Mouse (Mus musculus) forebrain, embryonic 16.5 days (tissue): ENCODE results near the gene Glrp1. TPM values are rescaled to one million over a fixed set of nuclear protein-coding genes. Genes with fewer than 3 reads are reported as not detected.

ENCODE experiments used
- ATAC-seq: fragments of 200-750 bp; cut with Nextera tagmentation; 2 replicates; pipeline ENCODE4 v1.8.0; 2017; ENCODE audit warnings: mild to moderate bottlenecking, moderate library complexity
- H3K27ac ChIP-seq: fragments of 300-500 bp; sonication (generic); 2 replicates; pipeline ENCODE4 v1.5.1; 2014; ENCODE audit warnings: low read length, control low read depth
- H3K27me3 ChIP-seq: fragments of 300-500 bp; sonication (generic); replicated peaks from 2 replicates; pipeline ENCODE4 v1.6.1; 2014; ENCODE audit warnings: low read length; ENCODE audit not compliant: control insufficient read depth, insufficient read depth
- H3K36me3 ChIP-seq: fragments of 300-500 bp; sonication (generic); 2 replicates; pipeline ENCODE4 v1.6.1; 2014; ENCODE audit not compliant: control insufficient read depth, insufficient read depth
- H3K4me1 ChIP-seq: fragments of 300-500 bp; sonication (generic); replicated peaks from 2 replicates; pipeline ENCODE4 v1.6.1; 2014; ENCODE audit warnings: low read length; ENCODE audit not compliant: control insufficient read depth, insufficient read depth
- H3K4me2 ChIP-seq: fragments of 300-500 bp; sonication (generic); 2 replicates; pipeline ENCODE4 v1.6.1; 2014; ENCODE audit warnings: mild to moderate bottlenecking, low read length, control low read depth
- H3K4me3 ChIP-seq: fragments of 300-500 bp; sonication (generic); replicated peaks from 2 replicates; pipeline ENCODE4 v1.5.1; 2014; ENCODE audit warnings: mild to moderate bottlenecking, low read length, control low read depth
- H3K9ac ChIP-seq: fragments of 300-500 bp; sonication (generic); replicated peaks from 2 replicates; pipeline ENCODE4 v1.6.1; 2014; ENCODE audit warnings: low read depth, low read length, control low read depth
- H3K9me3 ChIP-seq: fragments of 300-500 bp; sonication (generic); 2 replicates; pipeline ENCODE4 v1.6.1; 2016; ENCODE audit warnings: low read length; ENCODE audit not compliant: control insufficient read depth
- WGBS: fragments of 180-500 bp; shearing (Covaris S2); extraction: QIAGEN DNeasy Blood & Tissue Kit; methylation state at CpG from one replicate; pipeline ENCODE4 v1.1.7; 2014; 5-methylcytosine and 5-hydroxymethylcytosine counted together
- polyA plus RNA-seq: library from polyadenylated mRNA; unstranded; fragments of >200 nt; fragmentation: Nextera tagmentation; extraction: Ambion mirVana; gene quantifications from 2 replicates; pipeline ENCODE4 v1.2.1, GENCODE M21; 2015

Glrp1 gene
- polyA plus RNA-seq, 1 experiment from 2014 or later: not detected

- H3K27ac ChIP-seq: peak overlapping the region; percentile 39
Measured at GRCm38 (mm10) chr1:88539256-88539655, 29.4 kb upstream of the Glrp1 start.

GRCm38 (mm10) chr1:88536308-88536707 lies 26.4 kb upstream of the Glrp1 start:
- Histone ChIP-seq H3K9me3 (no peaks in the 10 kb centered on the region), H3K27ac (no peak overlapping the region), H3K9ac (no peak overlapping the region), H3K4me1 (peaks cover 16% of the 10 kb centered on the region), H3K4me2 (no peak overlapping the region), H3K36me3 (no peaks in the 10 kb centered on the region), H3K27me3 (no peaks in the 10 kb centered on the region), H3K4me3 (no peak overlapping the region)
- ATAC-seq: no peak
- WGBS: 81% methylated on average over 1 of the region's 1 CpGs

More at GRCm38 (mm10) chr1:88539256-88539655, 29.4 kb upstream of the Glrp1 start:
- H3K4me1 ChIP-seq: peaks cover 16% of the 10 kb centered on the region
- 0 out of 2 replicates have a peak, but pooled peaks have one; percentile 15 for ATAC-seq
- H3K4me3 ChIP-seq: no peak overlapping the region
- no peaks in the 10 kb centered on the region for H3K9me3 ChIP-seq
- 72% methylated on average over 7 of the region's 7 CpGs for WGBS
- no peak overlapping the region for H3K4me2 ChIP-seq
- no peak overlapping the region for H3K9ac ChIP-seq
- no peaks in the 10 kb centered on the region for H3K36me3 ChIP-seq
- no peaks in the 10 kb centered on the region for H3K27me3 ChIP-seq

GRCm38 (mm10) chr1:88534091-88534490 lies 24.2 kb upstream of the Glrp1 start:
- Histone ChIP-seq H3K36me3 (no peaks in the 10 kb centered on the region), H3K9ac (no peak overlapping the region), H3K4me2 (no peak overlapping the region), H3K27me3 (no peaks in the 10 kb centered on the region), H3K4me1 (peaks cover under 1% of the 10 kb centered on the region), H3K9me3 (no peaks in the 10 kb centered on the region), H3K27ac (no peak overlapping the region), H3K4me3 (no peak overlapping the region)
- 54% methylated on average over 5 of the region's 5 CpGs for WGBS
- ATAC-seq: no peak

GRCm38 (mm10) chr1:88526161-88526560 lies 16.3 kb upstream of the Glrp1 start:
- Histone ChIP-seq H3K4me2 (no peak overlapping the region), H3K9ac (no peak overlapping the region), H3K27ac (no peak overlapping the region), H3K9me3 (no peaks in the 10 kb centered on the region), H3K27me3 (no peaks in the 10 kb centered on the region), H3K36me3 (no peaks in the 10 kb centered on the region), H3K4me3 (no peak overlapping the region), H3K4me1 (no peaks in the 10 kb centered on the region)
- WGBS: 45% methylated on average over 6 of the region's 6 CpGs
- ATAC-seq: no peak

- Histone ChIP-seq H3K9ac (no peak overlapping the region), H3K9me3 (no peaks in the 10 kb centered on the region), H3K4me3 (no peak overlapping the region), H3K27ac (no peak overlapping the region), H3K4me1 (0 out of 2 replicates have a peak, but pooled peaks cover 5% of the 10 kb centered on the region), H3K36me3 (no peaks in the 10 kb centered on the region), H3K4me2 (no peak overlapping the region), H3K27me3 (no peaks in the 10 kb centered on the region)
- WGBS: 86% methylated on average over 3 of the region's 3 CpGs
- ATAC-seq: no peak
Measured at GRCm38 (mm10) chr1:88525622-88526021, 15.8 kb upstream of the Glrp1 start.

GRCm38 (mm10) chr1:88521170-88521747 lies 11.4 kb upstream of the Glrp1 start:
- 0 out of 2 replicates have a peak, but pooled peaks cover 7% of the 10 kb centered on the region for H3K4me1 ChIP-seq
- H3K9me3 ChIP-seq: no peaks in the 10 kb centered on the region
- 55% methylated on average over 11 of the region's 11 CpGs for WGBS
- H3K9ac ChIP-seq: no peak overlapping the region
- ATAC-seq: peak; percentile 70
- H3K27me3 ChIP-seq: no peaks in the 10 kb centered on the region
- no peak overlapping the region; the same call in 1 of the 2 replicates for H3K27ac ChIP-seq
- H3K4me2 ChIP-seq: no peak overlapping the region
- H3K4me3 ChIP-seq: no peak overlapping the region
- H3K36me3 ChIP-seq: no peaks in the 10 kb centered on the region

GRCm38 (mm10) chr1:88513613-88514012 lies 3.7 kb upstream of the Glrp1 start:
- WGBS: 34% methylated on average over 5 of the region's 5 CpGs
- H3K9me3 ChIP-seq: no peaks in the 10 kb centered on the region
- no peak for ATAC-seq
- H3K4me2 ChIP-seq: no peak overlapping the region
- no peaks in the 10 kb centered on the region for H3K4me1 ChIP-seq
- no peak overlapping the region for H3K4me3 ChIP-seq
- no peaks in the 10 kb centered on the region for H3K27me3 ChIP-seq
- H3K9ac ChIP-seq: no peak overlapping the region
- no peaks in the 10 kb centered on the region for H3K36me3 ChIP-seq
- no peak overlapping the region for H3K27ac ChIP-seq

GRCm38 (mm10) chr1:88507886-88508285 lies 2.0 kb downstream of the Glrp1 start:
- peaks cover 8% of the 10 kb centered on the region for H3K4me1 ChIP-seq
- H3K27ac ChIP-seq: no peak overlapping the region
- H3K9ac ChIP-seq: no peak overlapping the region
- no peaks in the 10 kb centered on the region for H3K27me3 ChIP-seq
- no peak for ATAC-seq
- no peaks in the 10 kb centered on the region for H3K36me3 ChIP-seq
- no peaks in the 10 kb centered on the region for H3K9me3 ChIP-seq
- H3K4me2 ChIP-seq: no peak overlapping the region
- 77% methylated on average over 8 of the region's 8 CpGs for WGBS
- no peak overlapping the region for H3K4me3 ChIP-seq

GRCm38 (mm10) chr1:88507214-88507613 lies 2.7 kb downstream of the Glrp1 start:
- Histone ChIP-seq H3K27ac (no peak overlapping the region), H3K9ac (no peak overlapping the region), H3K9me3 (no peaks in the 10 kb centered on the region), H3K27me3 (no peaks in the 10 kb centered on the region), H3K36me3 (no peaks in the 10 kb centered on the region), H3K4me2 (no peak overlapping the region), H3K4me1 (peaks cover 8% of the 10 kb centered on the region), H3K4me3 (no peak overlapping the region)
- ATAC-seq: no peak
- 63% methylated on average over 5 of the region's 5 CpGs for WGBS

GRCm38 (mm10) chr1:88506412-88506811 lies 3.5 kb downstream of the Glrp1 start:
- H3K4me2 ChIP-seq: no peak overlapping the region
- peaks cover 8% of the 10 kb centered on the region for H3K4me1 ChIP-seq
- no peaks in the 10 kb centered on the region for H3K36me3 ChIP-seq
- no peak overlapping the region for H3K27ac ChIP-seq
- H3K4me3 ChIP-seq: no peak overlapping the region
- no peak overlapping the region for H3K9ac ChIP-seq
- H3K27me3 ChIP-seq: no peaks in the 10 kb centered on the region
- 86% methylated on average over 5 of the region's 5 CpGs for WGBS
- ATAC-seq: no peak
- H3K9me3 ChIP-seq: no peaks in the 10 kb centered on the region
